Mouse (Mus musculus) liver, adult 2 months (tissue): ENCODE measurements around the gene Pf4. TPM values are rescaled to one million over a fixed set of nuclear protein-coding genes. Genes with fewer than 3 reads are reported as not detected.

Source experiments
- DNase-seq: peaks from one replicate; pipeline ENCODE4 v3.0.0-alpha.2; 2011; ENCODE audit warnings: low read depth, low spot score; ENCODE audit errors: extremely low read depth
- H3K27ac ChIP-seq: fragments of 200-500 bp; replicated peaks from 2 replicates; pipeline ENCODE4 v1.5.1; 2012; ENCODE audit warnings: low read depth, mild to moderate bottlenecking, control low read depth, inconsistent platforms, low read length; ENCODE audit not compliant: insufficient read depth
- H3K27me3 ChIP-seq: fragments of 200-500 bp; 2 replicates; pipeline ENCODE4 v1.6.1; 2012; ENCODE audit warnings: mild to moderate bottlenecking, moderate library complexity, low read length, inconsistent platforms; ENCODE audit not compliant: control insufficient read depth, insufficient read depth
- H3K36me3 ChIP-seq: fragments of 200-500 bp; 2 replicates; pipeline ENCODE4 v1.6.1; 2012; ENCODE audit warnings: low read length, inconsistent platforms; ENCODE audit not compliant: control insufficient read depth, insufficient read depth
- H3K4me1 ChIP-seq: fragments of 200-500 bp; 2 replicates; pipeline ENCODE4 v1.6.1; 2011; ENCODE audit warnings: low read length; ENCODE audit not compliant: control insufficient read depth, insufficient read depth
- H3K4me3 ChIP-seq: fragments of 200-500 bp; 2 replicates; pipeline ENCODE4 v1.5.1; 2011; ENCODE audit warnings: low read depth, mild to moderate bottlenecking, control low read depth, low read length, moderate library complexity; ENCODE audit not compliant: insufficient read depth
- H3K79me2 ChIP-seq: fragments of 200-500 bp; 2 replicates; pipeline ENCODE4 v1.6.1; 2012; ENCODE audit warnings: inconsistent platforms, mild to moderate bottlenecking, low read length, moderate library complexity; ENCODE audit not compliant: control insufficient read depth, insufficient read depth
- H3K9ac ChIP-seq: fragments of 200-500 bp; 2 replicates; pipeline ENCODE4 v1.6.1; 2012; ENCODE audit warnings: low read depth, mild to moderate bottlenecking, control low read depth, inconsistent platforms, low read length
- CTCF ChIP-seq: fragments of 200-500 bp; IDR thresholded peaks from 2 replicates; pipeline ENCODE4 v1.5.1; 2011; ENCODE audit warnings: low read depth, low read length, control low read depth
- POLR2A ChIP-seq: fragments of 200-500 bp; IDR thresholded peaks from 2 replicates; pipeline ENCODE4 v1.6.1; 2011; ENCODE audit warnings: low read length, control low read depth; ENCODE audit not compliant: insufficient read depth; ENCODE audit errors: extremely low read depth
- whole genome bisulfite sequencing: fragments of 180-500 bp; shearing (Covaris S2); methylation state at CpG from one replicate; pipeline ENCODE4 v1.1.7; 2018; 5-methylcytosine and 5-hydroxymethylcytosine counted together
- polyA plus RNA-seq: library from polyadenylated mRNA; depleted of rRNA; stranded (reverse); fragments of >200 nt; gene quantifications from 2 replicates; pipeline ENCODE4 v1.2.3, GENCODE M21; 2012; rRNA removed
- total RNA-seq: library from RNA; depleted of rRNA; stranded (reverse); fragments of >200 nt; gene quantifications from 2 replicates; pipeline ENCODE4 v1.2.3, GENCODE M21; 2014; rRNA removed

The Pf4 gene
- total and polyA plus RNA-seq, 2 experiments, result 1.4 to 3.0 TPM

- Histone ChIP-seq H3K9ac (no peak overlapping the region), H3K36me3 (no peaks in the 10 kb centered on the region), H3K79me2 (no peaks in the 10 kb centered on the region), H3K27me3 (no peaks in the 10 kb centered on the region), H3K4me3 (no peak overlapping the region), H3K4me1 (no peaks in the 10 kb centered on the region), H3K27ac (no peak overlapping the region)
- TF ChIP-seq POLR2A, result no peak
- TF ChIP-seq CTCF, result no peak
- 89% methylated on average over 3 of the region's 3 CpGs for WGBS
- DNase-seq, result no peak
These were observed 35.1 kb downstream of the Pf4 start for GRCm38 (mm10) chr5:90807176-90807950.

- Histone ChIP-seq H3K4me3 (no peak overlapping the region), H3K36me3 (no peaks in the 10 kb centered on the region), H3K4me1 (no peaks in the 10 kb centered on the region), H3K79me2 (no peaks in the 10 kb centered on the region), H3K9ac (no peak overlapping the region), H3K27ac (no peak overlapping the region), H3K27me3 (no peaks in the 10 kb centered on the region)
- DNase-seq, result no peak
- TF ChIP-seq CTCF (no peak), POLR2A (no peak)
These were observed 47.5 kb downstream of the Pf4 start for GRCm38 (mm10) chr5:90819756-90820155.

Other genes starting within 250 kb of the Pf4 start
- 22.2 and 39.4 TPM in 2 replicates for gene 5830473C10Rik, start 211.3 kb upstream of the Pf4 start, total RNA-seq
- gene 5830473C10Rik, start 211.3 kb upstream of the Pf4 start, polyA plus RNA-seq, result 20.6 and 36.0 TPM in 2 replicates
- gene Rassf6, start 131.8 kb upstream of the Pf4 start, total RNA-seq, result 24.6 and 30.1 TPM in 2 replicates
- gene Rassf6, start 131.8 kb upstream of the Pf4 start, polyA plus RNA-seq, result 3.2 and 3.9 TPM in 2 replicates
- 0.09 TPM in 1 of 2 replicates, not detected in the other for gene Cxcl5, start 13.1 kb upstream of the Pf4 start, total RNA-seq
- gene Cxcl5, start 13.1 kb upstream of the Pf4 start, polyA plus RNA-seq, result 0.05 and 0.06 TPM in 2 replicates
- 0.65 and 1.1 TPM in 2 replicates for gene Ppbp, start 3.9 kb upstream of the Pf4 start, total RNA-seq
- 1.5 TPM in 1 of 2 replicates, not detected in the other for gene Ppbp, start 3.9 kb upstream of the Pf4 start, polyA plus RNA-seq
- gene Cxcl3, start 13.7 kb downstream of the Pf4 start, total RNA-seq, result not detected in 2 replicates
- not detected in 2 replicates for gene Cxcl3, start 13.7 kb downstream of the Pf4 start, polyA plus RNA-seq
- not detected in 2 replicates for gene Cxcl15, start 22.1 kb downstream of the Pf4 start, total RNA-seq
- not detected in 2 replicates for gene Cxcl15, start 22.1 kb downstream of the Pf4 start, polyA plus RNA-seq
- gene Cxcl1, start 118.8 kb downstream of the Pf4 start, total RNA-seq, result 8.2 and 9.3 TPM in 2 replicates
- 2.0 and 4.2 TPM in 2 replicates for gene Cxcl1, start 118.8 kb downstream of the Pf4 start, polyA plus RNA-seq
- 0.07 and 0.28 TPM in 2 replicates for gene Cxcl2, start 131.4 kb downstream of the Pf4 start, total RNA-seq
- 0.17 and 0.31 TPM in 2 replicates for gene Cxcl2, start 131.4 kb downstream of the Pf4 start, polyA plus RNA-seq
- gene Mthfd2l, start 158.7 kb downstream of the Pf4 start, total RNA-seq, result 7.8 and 9.9 TPM in 2 replicates
- 6.3 and 6.4 TPM in 2 replicates for gene Mthfd2l, start 158.7 kb downstream of the Pf4 start, polyA plus RNA-seq